Mouse (Mus musculus): ENCODE measurements at regions not wholly inside any gene's neighbourhood (a gene's known extent, or its start where the extent isn't known, plus 50 kb on each side); places are given as distances from the start of the nearest gene placed in this dataset.

- no peak for DNase-seq (ENCODE audit: extremely low spot score in 1 of 2, low spot score in 1 of 2)
Measured at GRCm38 (mm10) chr11:8229787-8230186, 434.5 kb downstream of the Tns3 start.

GRCm38 (mm10) chr11:8227772-8228425 is 436.4 kb downstream of the Tns3 start:
- no peak for DNase-seq (ENCODE audit: extremely low spot score in 1 of 2, low spot score in 1 of 2)

GRCm38 (mm10) chr11:8224366-8224765 is 440.0 kb downstream of the Tns3 start:
- DNase-seq (ENCODE audit: extremely low spot score in 1 of 2, low spot score in 1 of 2), result no peak

- no peak for DNase-seq (ENCODE audit: extremely low spot score in 1 of 2, low spot score in 1 of 2)
Measured at GRCm38 (mm10) chr11:8220618-8221017, 443.7 kb downstream of the Tns3 start.

GRCm38 (mm10) chr11:8219911-8220310 is 444.4 kb downstream of the Tns3 start:
- DNase-seq (ENCODE audit: extremely low spot score in 1 of 2, low spot score in 1 of 2), result no peak

GRCm38 (mm10) chr11:8215634-8216033 is 448.7 kb downstream of the Tns3 start:
- DNase-seq (ENCODE audit: extremely low spot score in 1 of 2, low spot score in 1 of 2), result no peak

GRCm38 (mm10) chr11:8214305-8214903 is 449.9 kb downstream of the Tns3 start:
- no peak for DNase-seq (ENCODE audit: extremely low spot score in 1 of 2, low spot score in 1 of 2)

GRCm38 (mm10) chr11:8213130-8213529 is 451.2 kb downstream of the Tns3 start:
- DNase-seq (ENCODE audit: extremely low spot score in 1 of 2, low spot score in 1 of 2), result no peak

- DNase-seq (ENCODE audit: extremely low spot score in 1 of 2, low spot score in 1 of 2), result no peak
Measured at GRCm38 (mm10) chr11:8212714-8213113, 451.6 kb downstream of the Tns3 start.

- DNase-seq (ENCODE audit: extremely low spot score in 1 of 2, low spot score in 1 of 2), result no peak
Measured at GRCm38 (mm10) chr11:8209041-8209440, 455.3 kb downstream of the Tns3 start.

GRCm38 (mm10) chr11:8199293-8199692 is 465.0 kb downstream of the Tns3 start:
- DNase-seq (ENCODE audit: extremely low spot score in 1 of 2, low spot score in 1 of 2), result no peak
